Mouse (Mus musculus): ENCODE results near the gene Kctd2.
A peak's percentile ranks its signal among the peaks of the same experiment; 100 is the strongest.
"Not testable (repeated sequence)": the region's sequence is repeated elsewhere in the genome, so short reads cannot be mapped to it uniquely, and the experiment has no call there.

The Kctd2 gene

DNA sequence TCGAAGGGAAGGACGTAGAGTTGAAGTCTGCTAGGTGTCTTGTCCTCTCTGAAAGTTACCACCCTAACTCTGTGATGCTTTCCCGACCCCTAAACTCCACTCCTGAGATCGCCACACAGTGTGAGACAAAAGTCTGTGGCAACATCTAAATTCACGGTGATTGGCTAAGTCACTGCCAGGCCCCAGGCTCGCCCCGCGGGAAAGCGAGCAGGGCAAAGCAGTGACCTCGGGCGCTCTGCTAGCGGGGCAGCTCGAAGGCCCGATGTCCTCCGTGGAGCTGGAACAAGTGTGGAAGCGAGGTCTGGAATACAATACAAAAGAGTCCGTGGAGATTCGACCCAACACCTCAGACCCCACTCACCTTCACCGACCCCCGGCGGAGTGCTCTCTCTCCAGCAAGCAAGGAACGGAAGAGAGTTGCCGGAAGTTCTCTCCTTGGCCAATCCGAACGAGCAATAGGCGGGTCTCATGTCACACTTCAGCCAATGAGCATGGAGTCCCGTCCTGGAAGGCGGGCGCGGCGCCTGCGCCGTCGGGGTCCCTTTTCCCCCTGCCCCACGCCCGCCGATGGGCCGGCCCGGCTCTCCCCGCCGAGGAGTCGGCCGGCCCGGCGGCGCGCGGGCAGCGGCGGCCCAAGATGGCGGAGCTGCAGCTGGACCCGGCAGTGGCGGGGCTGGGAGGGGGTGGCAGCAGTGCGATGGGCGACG, at the start of gene Kctd2, which contains the start of gene Atp5h:
Kctd2 (plus strand) TSS at position 598 of the 707 bp plus-strand sequence.
Atp5h (minus strand) TSS at position 432 of the 707 bp plus-strand sequence.
- DNase-seq, result peak; percentile 96

DNA sequence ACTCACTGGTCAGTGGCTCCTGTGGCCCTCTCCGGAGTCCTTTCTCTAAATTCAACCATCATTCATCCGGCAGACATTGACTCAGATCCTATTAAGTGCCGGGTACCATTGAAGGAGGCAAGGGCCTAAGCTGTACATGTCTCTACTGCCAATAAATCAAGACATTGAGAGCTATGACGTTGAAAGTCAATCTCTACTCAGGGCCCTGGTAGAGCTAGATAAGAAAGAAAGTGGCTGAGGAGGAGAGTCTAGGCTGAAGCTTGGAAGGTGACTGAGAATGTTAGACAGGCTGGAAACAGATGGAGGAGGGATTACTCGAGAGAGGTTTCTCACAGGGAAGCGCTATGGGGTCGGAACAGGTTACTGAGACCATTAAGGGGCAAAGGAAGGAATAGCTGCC, 49.6 kb upstream of the Kctd2 start:
- no peak for DNase-seq

DNA sequence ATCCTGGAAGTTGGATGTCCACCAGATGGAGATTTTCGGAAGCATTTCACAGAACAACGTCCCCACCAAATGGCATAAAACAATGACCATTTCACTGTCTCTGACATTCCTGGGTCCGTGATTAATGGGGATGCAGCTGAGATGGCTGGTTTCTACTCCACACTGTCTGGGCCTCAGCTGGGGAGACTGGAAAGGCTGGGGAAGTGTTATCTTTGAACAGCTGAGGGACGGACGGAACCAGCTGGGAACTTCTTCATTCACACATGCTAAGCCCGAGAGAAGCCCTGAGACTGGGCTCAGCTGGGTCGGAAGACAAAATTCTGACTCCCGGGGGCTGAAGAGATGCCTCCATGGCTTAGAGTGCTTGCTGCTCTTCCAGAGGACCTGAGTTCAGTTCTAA, 48.6 kb upstream of the Kctd2 start:
- no peak for DNase-seq

DNA sequence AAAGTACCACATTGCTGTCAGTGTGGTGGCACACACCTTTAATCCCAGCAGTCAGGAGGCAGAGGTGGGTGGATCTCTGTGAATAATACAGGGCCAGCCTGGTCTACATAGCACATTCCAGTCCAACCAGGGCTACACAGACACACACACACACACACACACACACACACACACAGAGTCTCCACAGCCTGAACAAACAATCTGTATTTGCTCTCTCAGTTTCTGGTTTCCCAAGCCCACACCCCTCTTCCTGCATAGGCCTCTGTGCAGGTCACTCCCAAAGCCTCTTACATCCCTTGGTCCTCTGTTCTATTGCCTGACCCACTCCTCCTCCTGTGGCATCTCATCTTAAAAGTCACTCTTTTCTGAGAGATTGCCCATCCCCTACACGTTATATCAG, 47.9 kb upstream of the Kctd2 start:
- DNase-seq, result no peak

DNA sequence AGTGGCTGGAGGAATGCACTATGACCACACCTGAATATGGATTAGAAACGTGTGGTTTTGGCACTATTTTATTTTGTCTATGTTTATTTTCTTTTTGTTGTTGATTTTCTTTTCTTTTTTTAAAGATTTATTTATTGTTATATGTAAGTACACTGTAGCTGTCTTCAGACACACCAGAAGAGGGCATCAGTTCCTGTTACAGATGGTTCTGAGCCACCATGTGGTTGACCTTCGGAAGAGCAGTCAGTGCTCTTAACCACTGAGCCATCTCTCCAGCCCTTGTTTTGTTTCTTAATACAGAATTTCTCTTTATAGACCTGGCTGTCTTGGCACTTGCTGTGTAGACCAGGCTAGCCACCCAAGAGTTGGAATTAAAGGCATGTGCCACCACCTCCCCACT, 47.2 kb upstream of the Kctd2 start:
- no peak for DNase-seq

DNA sequence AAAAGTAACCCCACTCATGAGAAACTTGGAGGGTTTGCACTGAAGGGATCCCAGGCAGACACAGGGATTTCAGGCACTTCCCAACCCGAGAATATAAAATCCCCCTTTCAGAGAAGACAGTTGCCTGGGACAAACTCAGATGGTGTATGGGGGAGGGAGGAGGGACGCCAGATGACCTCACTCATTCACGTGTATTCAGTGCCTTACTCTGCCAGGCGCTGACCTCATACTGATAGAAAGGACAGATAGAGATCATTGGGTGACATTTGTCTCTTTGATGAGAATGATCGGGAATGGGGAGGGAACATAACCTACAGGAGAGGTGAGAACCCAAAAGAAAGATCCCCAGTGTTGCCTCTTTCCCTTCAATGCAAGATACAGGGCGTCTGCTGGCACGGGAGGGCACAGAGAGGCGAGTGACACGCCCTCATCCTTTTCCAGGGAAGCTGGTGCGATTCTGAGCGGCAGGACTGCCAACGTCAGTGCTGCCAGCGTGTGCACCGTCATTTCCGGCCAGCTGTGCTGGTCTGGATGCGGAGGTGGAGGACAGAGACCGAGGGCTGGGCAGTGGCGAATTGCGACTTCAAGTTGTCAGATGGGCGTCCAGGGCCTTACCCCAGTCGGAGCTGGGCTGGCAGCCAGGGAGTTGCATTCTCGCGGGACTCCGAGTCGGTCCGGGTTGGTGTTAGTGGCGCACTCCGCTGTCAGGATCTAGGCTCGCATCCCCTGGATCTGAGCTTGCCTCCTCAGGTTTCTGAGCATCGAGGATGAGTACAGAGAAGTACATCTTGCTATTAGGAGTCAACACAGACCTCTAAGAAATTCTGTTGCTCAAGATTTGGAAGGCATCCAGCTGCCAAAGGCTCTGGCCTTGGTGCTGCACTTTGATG, 45.9 kb upstream of the Kctd2 start:
- peak; percentile 55 for DNase-seq

DNA sequence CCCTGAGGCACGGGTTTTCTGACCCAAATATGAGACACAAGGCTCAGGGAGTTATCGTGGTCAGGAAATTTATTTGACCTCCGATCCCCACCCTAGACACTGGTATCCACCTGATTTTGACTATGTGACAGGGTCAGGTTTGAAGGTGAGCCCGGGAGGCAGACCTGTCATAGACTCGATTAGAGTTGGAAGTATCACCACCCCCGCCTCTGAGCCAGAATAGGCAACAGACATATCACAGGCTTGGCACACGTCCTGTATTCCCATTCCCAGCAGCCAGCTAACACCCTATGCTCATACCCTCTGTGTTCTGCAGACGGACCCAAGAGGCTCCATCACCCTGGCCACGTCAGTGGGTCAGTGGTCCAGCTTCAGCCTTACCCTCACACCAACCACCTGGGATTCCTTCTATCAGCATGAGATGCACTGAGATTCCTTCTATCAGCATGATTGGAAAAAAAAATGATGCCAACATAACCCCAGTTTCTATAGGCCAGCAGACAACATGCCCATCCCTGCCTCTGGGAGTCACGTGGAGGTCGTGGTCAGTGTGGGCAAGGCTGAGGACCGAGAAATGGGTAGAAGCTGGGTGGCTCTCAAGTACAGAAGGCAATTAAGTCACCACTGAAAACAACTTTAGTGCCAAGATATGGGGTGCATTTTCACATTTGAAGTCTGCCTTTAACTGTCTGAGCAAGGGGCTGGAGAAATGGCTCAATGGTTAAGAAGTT, 45.1 kb upstream of the Kctd2 start:
- no peak for DNase-seq

DNA sequence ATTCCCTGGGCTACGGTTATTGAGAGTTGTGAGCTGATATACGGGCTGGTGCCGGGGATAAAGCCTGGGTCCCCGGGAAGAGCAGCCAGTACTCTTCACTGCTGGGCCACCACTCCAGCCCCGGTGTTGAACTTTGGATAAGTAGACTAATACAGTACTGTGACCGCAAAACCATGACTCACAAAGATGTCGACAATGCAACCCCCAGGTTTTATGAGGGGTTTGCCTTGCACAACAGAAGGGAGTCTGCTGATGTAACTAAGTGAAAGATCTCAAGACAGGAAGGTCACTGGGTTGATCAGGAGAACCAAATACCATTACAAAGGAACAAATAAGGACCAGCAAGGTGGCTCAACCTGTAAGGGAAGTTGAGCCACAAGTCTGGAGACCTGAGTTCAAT, 43.2 kb upstream of the Kctd2 start:
- DNase-seq, result no peak

DNA sequence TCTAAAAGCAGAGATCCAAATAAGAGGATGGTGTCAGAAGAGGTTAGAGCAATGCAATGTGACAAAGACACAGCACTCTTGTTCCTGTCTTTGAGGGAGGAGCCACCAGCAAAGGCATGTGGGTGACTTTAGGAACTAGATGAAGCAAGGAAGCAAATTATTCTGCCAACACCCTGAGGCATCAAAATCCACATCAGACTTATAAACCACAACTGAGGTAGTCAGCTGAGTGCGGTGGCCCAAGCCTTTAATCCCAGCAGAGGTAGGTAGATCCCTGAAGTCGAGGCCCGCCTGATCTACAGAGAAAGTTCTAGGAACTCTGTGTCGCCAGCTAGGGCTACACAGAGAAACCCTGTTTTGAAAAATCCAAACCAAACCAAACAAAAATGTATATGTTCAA, 42.7 kb upstream of the Kctd2 start:
- no peak for DNase-seq

DNA sequence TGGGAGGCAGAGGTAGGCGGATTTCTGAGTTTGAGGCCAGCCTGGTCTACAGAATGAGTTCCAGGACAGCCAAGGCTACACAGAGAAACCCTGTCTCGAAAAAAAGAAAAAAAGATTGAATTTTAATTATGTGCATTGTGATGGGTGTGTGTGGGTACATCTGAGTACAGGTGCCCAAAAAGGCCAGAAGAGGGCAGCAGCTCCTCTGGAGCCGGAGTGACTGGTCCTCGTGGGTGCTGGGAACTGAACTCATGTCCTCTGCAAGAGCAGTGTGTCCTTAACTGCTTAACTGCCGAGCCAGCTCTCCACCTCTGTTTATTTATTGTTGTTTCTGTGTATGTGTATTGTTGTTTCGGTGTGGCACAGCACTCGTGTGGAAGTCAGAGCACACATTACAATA, 42.1 kb upstream of the Kctd2 start:
- no peak for DNase-seq

DNA sequence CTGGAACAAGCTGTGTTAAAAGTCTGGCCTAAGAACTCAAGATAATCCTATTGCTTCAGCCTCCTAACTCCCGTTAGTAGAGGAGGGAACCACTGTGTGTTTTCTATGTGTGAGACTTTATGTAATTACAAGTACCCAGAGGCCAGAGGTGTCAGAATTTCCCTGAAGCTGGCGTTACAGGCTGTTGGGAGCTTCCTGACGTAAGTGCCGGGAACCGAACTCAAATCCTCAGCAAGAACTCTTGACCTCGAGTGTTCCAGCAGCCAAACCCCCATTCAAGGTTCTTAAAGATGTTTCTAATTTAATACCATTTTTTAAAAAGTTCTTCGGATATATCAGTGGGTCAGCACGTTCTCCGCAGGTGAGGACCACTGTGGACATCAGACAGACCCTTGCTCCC, 38.7 kb upstream of the Kctd2 start:
- DNase-seq, result no peak

DNA sequence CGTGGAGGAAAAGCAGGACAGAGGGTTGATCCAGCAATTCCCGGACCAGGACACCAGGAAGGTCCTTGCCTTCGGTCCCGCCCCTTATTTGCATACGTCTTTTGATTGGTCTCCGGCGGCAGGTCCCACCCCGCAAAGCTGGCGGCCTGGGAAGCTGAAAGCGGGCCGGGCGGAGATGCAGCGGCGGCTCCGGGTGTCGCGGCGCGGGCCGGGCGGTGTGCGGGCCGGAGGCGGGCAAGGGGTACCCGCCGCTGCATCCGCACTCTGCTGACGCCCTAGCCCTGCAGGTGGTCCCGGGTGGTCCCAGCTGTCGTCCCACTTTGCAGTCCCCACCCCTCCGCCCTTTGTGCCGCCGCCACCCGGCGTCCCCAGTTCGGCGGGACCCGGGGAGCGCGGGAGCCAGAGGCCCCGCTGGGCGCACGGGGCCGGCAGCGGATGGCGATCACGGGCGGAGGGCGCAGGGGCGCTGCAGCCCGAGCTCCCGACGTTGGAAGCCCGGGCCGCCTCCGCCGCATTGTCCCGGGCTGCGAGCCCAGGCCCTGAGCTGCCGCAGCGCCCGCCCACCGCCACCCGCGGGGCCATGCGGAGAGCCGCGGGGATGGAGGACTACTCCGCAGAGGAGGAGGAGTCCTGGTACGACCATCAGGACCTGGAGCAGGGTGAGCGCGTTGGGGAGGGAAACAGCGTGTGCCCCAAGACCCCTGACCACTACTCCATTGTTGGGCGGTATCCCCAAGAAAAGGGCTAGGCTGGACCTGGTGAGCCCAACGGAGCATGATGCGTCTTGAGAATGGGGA, 38.0 kb upstream of the Kctd2 start, which contains the start of gene Cdr2l:
Cdr2l (plus strand) TSS at position 174 of the 797 bp plus-strand sequence.
- DNase-seq, result peak; percentile 94

DNA sequence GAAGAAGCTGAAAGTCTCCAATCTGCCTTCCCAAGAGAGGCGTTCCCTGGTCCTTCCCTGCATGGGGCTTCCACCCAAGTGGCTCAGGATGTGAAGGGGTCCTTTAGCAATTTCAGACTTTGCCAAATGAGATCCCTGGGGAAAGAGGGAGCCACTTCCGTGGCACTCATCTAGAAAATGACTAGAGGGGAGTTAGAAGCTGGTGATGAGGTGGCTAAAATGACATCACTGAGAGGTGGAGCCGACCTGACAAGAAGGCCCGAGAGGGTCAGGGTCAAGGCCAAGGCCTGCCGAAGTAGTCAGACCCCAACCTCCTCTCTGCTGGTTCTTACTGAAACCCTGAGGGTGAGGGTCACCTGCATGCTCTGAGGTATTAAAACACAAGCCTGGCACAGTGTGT, 37.0 kb upstream of the Kctd2 start:
- DNase-seq, result no peak

DNA sequence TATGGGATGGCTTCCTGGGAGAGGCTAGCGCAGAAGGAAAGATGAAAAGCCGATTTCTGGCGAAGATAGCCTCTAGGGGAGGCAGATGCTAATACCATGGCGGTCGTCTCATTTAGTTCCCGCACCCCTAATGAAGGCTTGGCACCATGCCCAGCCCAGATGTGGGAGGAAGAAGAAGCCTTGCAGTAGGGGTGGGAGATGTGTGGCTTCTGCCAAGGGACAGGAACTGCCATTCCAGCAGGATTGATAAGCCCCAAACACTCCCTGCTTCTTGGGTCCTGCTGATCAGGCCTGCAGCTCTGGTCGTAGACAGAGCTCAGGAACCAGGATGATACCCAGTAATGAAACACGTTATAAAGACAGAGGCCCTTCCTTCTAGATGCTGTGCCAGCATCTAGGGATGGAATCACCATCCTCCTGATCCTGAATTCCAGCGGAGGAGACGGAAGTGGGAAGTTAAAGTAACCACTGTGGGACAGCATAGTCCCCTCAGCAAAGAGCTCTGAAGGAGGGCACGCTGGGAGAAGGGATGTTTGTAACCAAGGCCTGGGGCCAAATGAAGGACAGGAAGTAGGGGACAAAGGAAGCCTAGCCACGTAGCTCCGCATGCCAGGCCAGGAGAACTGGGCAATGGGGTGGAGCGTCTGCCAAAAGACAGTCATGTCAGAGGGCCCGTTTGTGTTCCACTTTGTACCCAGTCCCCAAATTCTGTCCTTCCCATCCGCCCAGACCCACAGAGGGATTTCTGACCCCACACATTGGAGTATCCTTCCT, 36.0 kb upstream of the Kctd2 start:
- no peak for DNase-seq

DNA sequence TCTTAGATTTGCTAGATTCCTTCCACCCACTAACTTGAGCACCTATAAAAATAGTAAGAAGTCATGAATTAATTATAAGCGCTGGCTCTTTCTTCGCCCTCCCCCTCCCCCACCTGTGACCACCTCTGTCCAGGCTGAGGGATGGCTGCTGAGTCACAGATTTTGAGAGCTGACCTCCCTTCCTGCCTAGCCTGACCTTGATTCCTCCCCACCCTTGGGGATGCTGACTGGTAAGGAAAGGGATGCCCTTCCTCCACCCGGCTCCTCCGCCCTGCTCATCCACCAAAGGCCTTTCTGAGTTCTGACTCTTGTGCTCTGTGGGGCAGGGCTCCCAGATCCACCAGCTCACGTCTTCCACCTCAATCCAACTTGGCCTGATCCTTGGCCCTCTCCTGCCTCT, 35.3 kb upstream of the Kctd2 start:
- DNase-seq, result no peak

DNA sequence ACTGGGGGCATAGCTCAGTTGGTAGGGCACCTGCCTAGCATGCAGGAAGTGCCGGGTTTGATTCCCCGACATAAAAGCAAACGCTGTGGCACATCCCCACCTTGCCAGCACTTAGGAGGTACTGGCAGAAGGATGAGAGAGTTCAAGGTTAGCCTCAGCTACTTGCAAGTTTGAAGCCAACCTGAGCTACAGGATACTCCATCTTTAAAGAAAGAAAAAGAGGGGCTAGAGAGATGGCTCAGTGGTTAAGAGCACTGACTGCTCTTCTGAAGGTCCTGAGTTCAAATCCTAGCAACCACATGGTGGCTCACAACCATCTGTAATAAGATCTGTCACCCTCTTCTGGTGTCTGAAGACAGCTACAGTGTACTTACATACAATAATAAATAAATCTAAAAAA, 33.1 kb upstream of the Kctd2 start:
- not testable (repeated sequence) for DNase-seq

DNA sequence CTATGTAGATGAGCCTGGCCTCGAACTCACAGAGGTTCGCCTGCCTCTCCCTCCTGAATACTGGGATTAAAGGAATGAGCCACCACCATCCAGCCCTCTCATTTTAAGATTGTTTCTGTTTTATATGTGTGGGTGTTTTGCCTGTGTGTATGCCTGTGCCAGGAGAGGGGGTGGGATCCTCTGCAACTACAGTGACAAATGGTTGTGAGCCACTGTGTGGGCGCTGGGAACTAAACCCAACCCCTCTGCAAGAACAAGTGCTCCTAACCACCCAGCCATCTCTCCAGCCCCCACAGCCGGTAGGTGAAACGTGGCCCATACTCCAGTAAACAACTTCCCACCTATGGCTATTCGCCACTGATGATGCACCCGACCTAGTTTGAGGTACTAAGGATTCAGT, 28.6 kb upstream of the Kctd2 start:
- no peak for DNase-seq

DNA sequence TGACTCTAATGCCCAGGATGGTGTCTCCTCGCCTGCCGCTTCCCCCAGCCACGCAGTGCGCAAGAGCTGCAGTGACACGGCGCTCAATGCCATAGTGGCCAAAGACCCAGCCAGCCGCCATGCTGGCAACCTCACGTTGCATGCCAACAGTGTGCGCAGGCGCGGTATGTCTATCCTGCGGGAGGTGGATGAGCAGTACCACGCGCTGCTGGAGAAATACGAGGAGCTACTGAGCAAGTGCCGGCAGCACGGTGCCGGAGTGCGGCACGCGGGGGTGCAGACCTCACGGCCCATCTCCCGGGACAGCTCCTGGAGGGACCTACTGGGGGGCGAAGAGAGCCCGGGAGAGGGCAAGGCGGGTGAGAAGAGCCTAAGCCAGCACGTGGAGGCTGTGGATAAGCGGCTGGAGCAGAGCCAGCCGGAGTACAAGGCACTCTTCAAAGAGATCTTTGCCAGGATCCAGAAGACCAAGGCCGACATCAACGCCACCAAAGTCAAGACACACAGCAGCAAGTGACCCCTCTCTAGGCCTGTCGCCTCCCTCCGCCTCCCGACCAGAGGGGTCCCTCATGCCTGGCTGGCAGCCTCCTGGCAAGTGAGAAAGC, 26.1 kb upstream of the Kctd2 start:
- DNase-seq, result no peak

DNA sequence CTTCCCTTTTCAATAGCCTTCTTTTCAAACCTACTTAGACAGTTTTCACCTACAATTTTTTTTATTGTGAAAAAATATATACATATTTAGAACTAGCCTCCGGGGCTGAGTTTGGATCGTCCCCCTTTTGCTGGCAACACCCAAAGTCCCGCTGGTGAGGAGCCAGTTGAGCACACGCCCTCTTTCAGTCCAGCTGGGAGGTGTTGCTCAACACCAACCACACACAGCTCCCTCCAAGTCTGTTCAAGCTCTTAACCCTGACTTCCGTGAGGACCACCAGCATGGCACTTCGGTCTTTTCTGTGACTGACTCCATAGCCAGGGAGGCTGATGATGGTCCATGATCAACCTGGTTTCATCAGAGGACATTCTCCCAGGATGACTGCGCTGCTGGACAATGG, 21.8 kb upstream of the Kctd2 start:
- no peak for DNase-seq

DNA sequence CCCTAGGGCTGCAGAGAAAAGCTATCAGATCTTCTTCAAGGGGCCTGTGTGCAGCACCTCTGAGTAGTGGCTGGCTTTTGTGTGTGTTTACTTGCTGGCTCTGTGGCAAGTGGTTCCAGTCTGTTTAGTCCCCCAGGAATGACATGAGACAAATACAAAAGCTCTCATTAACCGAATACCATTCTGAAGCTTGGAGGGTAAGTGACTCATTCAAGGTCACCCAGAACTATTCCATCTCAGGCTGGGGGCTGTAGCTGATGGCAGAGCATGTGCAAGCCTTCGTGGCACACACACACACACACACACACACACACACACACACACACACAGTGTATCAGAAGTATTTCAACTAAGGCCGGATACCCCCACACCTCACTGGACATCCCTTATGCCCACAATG, 19.8 kb upstream of the Kctd2 start:
- DNase-seq, result no peak

DNA sequence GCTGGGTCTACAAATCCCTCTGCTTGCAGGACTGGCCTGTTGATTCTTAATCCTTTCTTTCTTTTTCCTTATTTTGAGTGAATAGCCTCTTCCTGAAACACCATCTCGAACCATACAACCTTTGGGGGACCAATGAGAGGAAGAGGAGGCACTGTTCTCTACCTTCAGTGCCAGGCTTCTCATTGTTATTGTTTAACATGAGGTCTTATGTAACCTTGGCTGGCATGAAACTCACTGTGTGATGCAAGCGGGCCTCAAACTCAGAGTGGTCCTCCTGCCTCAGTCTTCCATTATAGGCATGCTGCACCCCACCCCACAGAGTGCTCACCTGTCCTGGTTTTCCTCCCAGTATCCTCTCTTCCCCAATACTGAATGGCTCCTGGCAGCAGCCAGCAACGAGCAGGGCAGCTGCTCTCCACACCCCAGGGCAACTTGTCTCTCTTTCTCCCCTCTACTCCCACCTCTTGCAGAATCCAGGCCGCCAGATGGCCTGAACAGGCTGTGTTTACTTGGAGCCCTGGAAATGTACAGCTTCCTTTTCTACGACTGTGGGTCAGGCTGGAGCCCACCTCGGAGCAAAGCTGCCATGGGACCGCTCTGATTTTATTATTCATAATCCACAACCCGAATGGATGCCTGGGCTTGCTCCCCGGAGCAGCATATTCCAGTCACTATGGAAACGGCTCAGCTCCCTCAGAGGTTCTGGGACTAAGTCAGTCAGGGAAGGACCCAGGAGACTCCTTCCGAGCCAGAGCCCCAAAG, 19.1 kb upstream of the Kctd2 start:
- no peak for DNase-seq
